Mouse (Mus musculus) heart, postnatal 25 days (tissue): ENCODE data around the gene Tmem262. TPM values are rescaled to one million over a fixed set of nuclear protein-coding genes. Genes with fewer than 3 reads are reported as not detected.

ENCODE experiments used
- DNase-seq: peaks from one replicate; pipeline ENCODE4 v3.0.0; 2022; ENCODE audit warnings: low spot score
- intact Hi-C: fragments of 180-260 bp; cut with DNase I; formaldehyde crosslinking; loops from one replicate; pipeline ENCODE4 v1.15.1; 2025
- total RNA-seq, 2 experiments: library from RNA; stranded (reverse); gene quantifications; 2 replicates each; pipeline ENCODE4 v1.2.3; 2021

The Tmem262 gene
- total RNA-seq, 2 experiments from 2014 or later, result not detected

DNA sequence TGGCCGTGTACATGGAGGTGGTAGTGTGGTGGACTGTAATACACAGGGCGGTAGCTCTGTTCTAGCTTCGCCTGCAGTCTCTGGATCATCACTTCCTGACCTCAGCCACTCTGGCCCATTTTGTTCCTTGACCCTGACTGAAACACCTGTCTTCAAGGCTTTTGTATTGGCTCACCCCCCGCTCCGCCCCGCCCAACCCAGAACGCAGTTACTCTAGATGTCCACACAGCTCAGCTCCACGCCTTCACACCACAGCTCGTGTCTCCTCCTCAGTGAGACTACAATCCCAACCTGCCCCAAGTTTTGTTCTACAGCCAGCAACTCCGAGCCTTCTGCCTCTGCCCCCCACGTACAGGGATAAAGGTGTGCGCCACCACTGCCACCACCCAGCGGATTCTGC lies 9.0 kb downstream of the Tmem262 start:
- DNase-seq, result no peak
- intact Hi-C loops, result loop anchor here (10.0 kb wide), 1 partner anchor 246 kb away; the partner anchor contains the start of gene Men1

GRCm38 (mm10) chr19:6094119-6094518 lies 14.3 kb downstream of the Tmem262 start, which contains the start of gene AC131692.1:
TSS of gene AC131692.1 (plus strand) at chr19:6094419.
- intact Hi-C loops, result no loop called here
- DNase-seq, result no peak

- intact Hi-C loops, result no loop called here
- DNase-seq, result no peak
Measured at GRCm38 (mm10) chr19:6097847-6098246, 18.0 kb downstream of the Tmem262 start.

- no peak for DNase-seq
- intact Hi-C loops, result no loop called here
Measured at GRCm38 (mm10) chr19:6101186-6101585, 21.4 kb downstream of the Tmem262 start.

DNA sequence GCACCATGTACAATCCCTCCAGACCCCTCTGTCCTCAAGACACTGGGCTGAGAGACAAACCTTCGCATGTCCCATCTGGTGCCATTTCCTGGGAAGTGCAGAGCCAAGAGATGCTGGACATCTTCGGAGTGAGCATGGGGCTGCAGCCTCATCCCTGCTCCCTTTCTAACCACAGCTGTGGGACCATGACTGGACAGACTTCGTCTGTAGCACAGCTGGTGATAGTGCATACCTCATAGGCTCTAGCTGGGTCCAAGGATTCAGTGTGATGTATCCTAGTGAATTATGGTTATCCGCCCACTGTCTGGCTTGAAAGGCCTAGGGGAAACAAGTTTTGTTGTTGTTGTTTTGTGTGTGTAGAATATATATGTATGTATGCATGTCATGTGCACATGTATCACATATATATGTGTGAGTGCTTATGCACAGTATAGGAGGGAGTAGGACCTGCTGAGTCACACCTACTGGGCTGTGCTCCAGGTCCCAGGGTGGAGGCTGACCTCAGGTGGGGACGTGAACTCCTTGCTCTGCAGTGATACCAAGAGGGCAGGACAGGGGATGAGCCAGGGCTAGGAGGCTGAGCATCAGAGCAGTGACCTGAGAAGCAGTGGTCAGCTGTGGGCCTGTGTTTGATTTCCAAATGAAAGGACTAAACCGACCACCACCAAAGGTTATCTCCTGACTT lies 22.5 kb downstream of the Tmem262 start:
- intact Hi-C loops, result no loop called here
- DNase-seq, result no peak

- DNase-seq, result no peak
- intact Hi-C loops, result no loop called here
Measured at GRCm38 (mm10) chr19:6104476-6104875, 24.6 kb downstream of the Tmem262 start.

DNA sequence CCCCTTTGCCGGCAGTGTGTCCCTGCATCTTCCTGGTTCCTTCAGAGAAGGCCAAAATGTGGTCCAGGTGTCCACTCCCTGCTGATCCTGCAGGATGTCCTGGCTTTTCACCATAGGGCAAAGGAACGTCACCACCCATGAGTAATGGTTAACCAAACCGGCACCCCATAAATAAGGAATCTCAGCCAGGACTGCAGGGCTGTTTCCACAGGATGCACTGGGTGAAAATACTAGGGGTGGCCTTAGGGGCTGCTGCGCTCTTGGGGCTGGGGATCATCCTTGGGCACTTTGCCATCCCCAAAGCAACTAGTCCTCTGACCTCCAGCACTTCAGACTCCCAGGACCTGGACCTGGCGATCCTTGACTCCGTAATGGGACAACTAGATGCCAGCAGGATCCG lies 25.8 kb downstream of the Tmem262 start, which contains the start of gene Naaladl1:
TSS of gene Naaladl1 (plus strand) at position 197 of the 400 bp plus-strand sequence.
- no peak for DNase-seq
- intact Hi-C loops, result no loop called here

- no peak for DNase-seq
- intact Hi-C loops, result loop anchor here (5.0 kb wide), 1 partner anchor 131 kb away; no protein-coding TSS in a partner anchor
Measured at GRCm38 (mm10) chr19:6113116-6113515, 33.3 kb downstream of the Tmem262 start.

GRCm38 (mm10) chr19:6116113-6116850 lies 36.4 kb downstream of the Tmem262 start:
- no peak for DNase-seq
- intact Hi-C loops, result loop anchor here (5.0 kb wide), 1 partner anchor 69 kb away; the partner anchor contains the start of gene Syvn1

DNA sequence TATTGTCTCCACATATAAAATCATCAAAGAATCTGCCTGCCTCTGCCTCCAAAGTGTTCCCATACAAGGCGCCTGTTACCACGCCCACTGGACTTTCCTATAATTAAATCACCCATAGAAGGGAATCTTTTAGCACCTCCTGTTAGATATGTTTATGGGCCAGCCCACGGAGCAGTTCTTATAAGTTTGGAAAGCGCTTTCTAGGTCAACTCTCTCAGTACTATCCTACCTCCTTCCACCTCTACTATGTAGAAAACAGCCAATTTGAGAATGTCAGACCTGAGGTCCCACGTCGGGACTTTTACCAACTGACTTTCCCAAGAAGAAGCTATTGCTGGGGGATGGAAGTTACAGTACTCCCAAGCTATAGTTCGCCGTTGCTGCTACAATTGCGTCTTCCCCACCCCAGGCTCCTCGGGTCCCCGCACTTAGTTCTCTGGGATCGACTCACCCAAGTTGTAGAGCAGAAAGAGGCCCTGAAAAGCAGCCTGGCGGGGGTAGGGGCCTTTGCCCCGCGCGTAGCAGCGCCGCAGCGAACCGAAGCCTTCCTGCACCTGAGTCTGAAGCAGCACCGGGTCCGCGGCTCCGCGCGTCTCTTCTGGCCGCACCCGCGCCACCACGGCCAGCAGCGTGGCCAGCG lies 37.6 kb downstream of the Tmem262 start:
- DNase-seq, result no peak
- intact Hi-C loops, result loop anchor here (5.0 kb wide), 1 partner anchor 70 kb away; the partner anchor contains the start of gene Syvn1

- intact Hi-C loops, result loop anchor here (2.0 to 5.0 kb wide), 2 partner anchors 31 to 71 kb away; partner anchors contain the start of gene Syvn1
- peak; percentile 77 for DNase-seq
Measured at GRCm38 (mm10) chr19:6117986-6118676, 38.3 kb downstream of the Tmem262 start, which contains the start of gene Sac3d1. TSS of gene Sac3d1 (minus strand) at chr19:6118650.

- intact Hi-C loops, result loop anchor here (2.0 to 5.0 kb wide), 2 partner anchors 32 to 71 kb away; partner anchors contain the start of gene Syvn1
- DNase-seq, result no peak
Measured at GRCm38 (mm10) chr19:6118677-6119185, 38.9 kb downstream of the Tmem262 start.

- intact Hi-C loops, result loop anchor here (10.0 kb wide), 1 partner anchor 213 kb away; the partner anchor contains the start of gene Men1
- DNase-seq, result no peak
Measured at GRCm38 (mm10) chr19:6121761-6122160, 41.9 kb downstream of the Tmem262 start.

DNA sequence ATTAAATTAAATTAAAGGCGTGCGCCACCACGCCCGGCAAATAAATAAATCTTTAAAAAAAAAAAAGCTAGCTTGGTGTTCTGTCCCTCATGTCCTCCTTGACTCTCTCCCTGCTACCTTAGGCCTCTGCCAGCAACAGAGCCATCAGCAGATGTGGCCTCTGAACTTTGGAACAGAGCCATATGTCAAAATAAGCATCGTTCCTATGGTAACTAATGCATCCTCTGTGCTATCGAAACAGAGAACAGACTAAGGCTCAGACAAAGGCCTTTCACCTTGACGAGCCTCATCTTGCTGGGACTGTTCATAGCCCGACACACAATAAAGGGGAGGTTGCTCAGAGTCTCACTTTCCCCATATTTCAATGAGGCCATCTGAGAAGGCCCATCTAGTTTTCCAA lies 43.5 kb downstream of the Tmem262 start:
- intact Hi-C loops, result loop anchor here (10.0 kb wide), 1 partner anchor 211 kb away; the partner anchor contains the start of gene Men1
- no peak for DNase-seq

DNA sequence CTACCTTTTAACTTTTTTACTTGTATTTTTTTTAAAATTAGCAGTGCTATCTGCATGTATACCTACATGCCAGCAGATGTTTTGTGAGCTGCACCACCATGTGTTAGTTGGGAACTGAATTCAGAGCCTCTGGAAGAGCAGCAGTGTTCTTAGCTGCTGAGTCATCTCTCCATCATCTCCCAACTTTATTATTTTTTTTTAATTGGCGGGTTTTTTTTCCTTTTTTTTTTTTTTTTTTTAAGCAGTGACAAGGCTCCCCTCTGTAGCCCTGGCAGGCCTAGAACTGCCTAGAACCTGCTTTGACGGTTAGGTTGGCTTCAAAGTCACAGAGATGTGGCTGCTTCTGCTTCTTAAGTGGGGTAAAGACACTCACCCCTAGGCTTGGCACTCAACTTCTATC lies 45.1 kb downstream of the Tmem262 start:
- DNase-seq, result no peak
- intact Hi-C loops, result loop anchor here (10.0 kb wide), 1 partner anchor 210 kb away; the partner anchor contains the start of gene Men1

- DNase-seq, result no peak
- intact Hi-C loops, result loop anchor here (1.0 to 10.0 kb wide), 2 partner anchors 159 to 209 kb away; partner anchors contain the start of gene Men1
Measured at GRCm38 (mm10) chr19:6126289-6126688, 46.5 kb downstream of the Tmem262 start.

GRCm38 (mm10) chr19:6126789-6127580 lies 47.2 kb downstream of the Tmem262 start:
- no peak for DNase-seq
- intact Hi-C loops, result loop anchor here (1.0 to 10.0 kb wide), 2 partner anchors 160 to 208 kb away; partner anchors contain the start of gene Men1

GRCm38 (mm10) chr19:6127760-6128341 lies 48.0 kb downstream of the Tmem262 start, which contains the start of gene Snx15:
TSS of gene Snx15 (minus strand) at chr19:6128304.
- peak; percentile 92 for DNase-seq
- intact Hi-C loops, result loop anchor here (10.0 kb wide), 1 partner anchor 207 kb away; the partner anchor contains the start of gene Men1
